ENCODE assay signal across 8 mouse cellular contexts in genomic region chr8:69936050-69936794, GRCm38 (mm10). TPM values are rescaled to one million over a fixed set of nuclear protein-coding genes. Genes with fewer than 3 reads are reported as not detected.
A peak's percentile ranks its signal among the peaks of the same experiment; 100 is the strongest.
DNase-seq lines count a peak whose midpoint lies in the region; ATAC-seq and TF ChIP-seq lines count a peak whose summit lies in the region.

No protein-coding gene starts in this region.

- peak; percentile 97 for DNase-seq in adipocyte (ENCODE audit: low spot score)
- peak; percentile 58 for DNase-seq in heart, adult 8-10 months (ENCODE audit: low spot score)
- peak; percentile 79 for DNase-seq in kidney, adult 9 months
- peak; percentile 67 for DNase-seq in lung, postnatal 14 days
- DNase-seq in telencephalon, adult 2 months (ENCODE audit: low read depth, low spot score): peak; percentile 58
- DNase-seq in layer of hippocampus, postnatal 14 days (ENCODE audit: low spot score in 2 of 2): no peak

- H3K36me3 ChIP-seq in C2C12 (ENCODE audit: control insufficient read depth, insufficient read depth): peaks cover 26% of the 10 kb centered on the region

- ATAC-seq in megakaryocyte progenitor cell, adult 5-6 weeks (replicated peaks; ENCODE audit: poor library complexity): no peak

- H3K4me3 ChIP-seq in C2C12 (ENCODE audit: insufficient read depth, poor library complexity, severe bottlenecking): no peak overlapping the region

- no peaks in the 10 kb centered on the region for H3K27me3 ChIP-seq in C2C12 (ENCODE audit: control insufficient read depth, insufficient read depth, insufficient read length)

- H3ac ChIP-seq in C2C12 (ENCODE audit: control insufficient read depth, insufficient read length, low read depth): no peak overlapping the region

- no peak for TF ChIP-seq CTCF in C2C12 (IDR thresholded peaks at IDR 0.05; ENCODE audit: control insufficient read depth, insufficient read depth, insufficient read length)

- H3K79me2 ChIP-seq in C2C12 (ENCODE audit: control insufficient read depth, insufficient read depth): peaks cover 97% of the 10 kb centered on the region

- H3K79me3 ChIP-seq in C2C12 (ENCODE audit: low read depth): peaks cover 59% of the 10 kb centered on the region

TF ChIP-seq in C2C12, 6 proteins besides CTCF, POLR2A, EP300 and RAD21:
- TF ChIP-seq CEBPB (IDR thresholded peaks at IDR 0.05; ENCODE audit: low read depth) (no peak), USF1 (IDR thresholded peaks at IDR 0.05; ENCODE audit: low read depth) (peak; percentile 72), MYOD1 (IDR thresholded peaks at IDR 0.05; ENCODE audit: control insufficient read depth, insufficient read length, low read depth) (no peak), FOSL1 (IDR thresholded peaks at IDR 0.05; ENCODE audit: insufficient read depth, low read length, poor library complexity, severe bottlenecking) (no peak), MAX (IDR thresholded peaks at IDR 0.05) (no peak), MYOG (IDR thresholded peaks at IDR 0.05; ENCODE audit: control insufficient read depth, extremely low read depth, insufficient read length) (no peak)

RNA-seq across cellular contexts. Expression of gene Yjefn3, which starts 33.7 kb away (rescaled TPM):
- 2.6 TPM for polyA plus RNA-seq in C2C12 (2012; fragmentation: generic; extraction: Trizol)
- total RNA-seq in heart, adult 8-10 months (2022): 10 to 100 TPM in 3 of 4 experiments, 1 to 10 TPM in 1; 9.5 to 16.7 (median 13.2) TPM
- total RNA-seq in megakaryocyte progenitor cell, adult 5-6 weeks (2015): not detected in 2 replicates
- 0.37 TPM in 1 of 2 replicates, not detected in the other for total RNA-seq in megakaryocyte progenitor cell, adult 5-6 weeks (2017)
- 10 to 100 TPM; 19.8 to 24.6 TPM for total RNA-seq in layer of hippocampus, postnatal 14 days (2021)

RNA-seq across cellular contexts. Expression of gene Ndufa13, which starts 33.9 kb away (rescaled TPM):
- 135 TPM for polyA plus RNA-seq in C2C12 (2012; fragmentation: generic; extraction: Trizol)
- total RNA-seq in heart, adult 8-10 months (2022): 100 to 1,000 TPM; 373 to 528 (median 455) TPM
- 48.2 and 51.8 TPM in 2 replicates for total RNA-seq in megakaryocyte progenitor cell, adult 5-6 weeks (2015)
- 99.5 and 114 TPM in 2 replicates for total RNA-seq in megakaryocyte progenitor cell, adult 5-6 weeks (2017)
- 100 to 1,000 TPM; 152 to 159 TPM for total RNA-seq in layer of hippocampus, postnatal 14 days (2021)

RNA-seq across cellular contexts. Expression of gene Tssk6, which starts 34.2 kb away (rescaled TPM):
- 0.57 TPM for polyA plus RNA-seq in C2C12 (2012; fragmentation: generic; extraction: Trizol)
- total RNA-seq in heart, adult 8-10 months (2022): under 1 TPM in 1 of 4 experiments, not detected in 3; 0.19 TPM
- 0.49 and 0.52 TPM in 2 replicates for total RNA-seq in megakaryocyte progenitor cell, adult 5-6 weeks (2015)
- total RNA-seq in megakaryocyte progenitor cell, adult 5-6 weeks (2017): 0.08 and 0.57 TPM in 2 replicates
- total RNA-seq in layer of hippocampus, postnatal 14 days (2021): under 1 TPM; 0.25 to 0.48 TPM

RNA-seq across cellular contexts. Expression of gene Cilp2, which starts 48.7 kb away (rescaled TPM):
- polyA plus RNA-seq in C2C12 (2012; fragmentation: generic; extraction: Trizol): 0.02 TPM
- total RNA-seq in heart, adult 8-10 months (2022): 1 to 10 TPM; 1.3 to 3.1 (median 2.4) TPM
- not detected in 2 replicates for total RNA-seq in megakaryocyte progenitor cell, adult 5-6 weeks (2015)
- not detected in 2 replicates for total RNA-seq in megakaryocyte progenitor cell, adult 5-6 weeks (2017)
- total RNA-seq in layer of hippocampus, postnatal 14 days (2021): 1 to 10 TPM; 1.6 to 2.4 TPM

RNA-seq across cellular contexts. Expression of gene Gatad2a, which starts 60.0 kb away (rescaled TPM):
- 59.3 TPM for polyA plus RNA-seq in C2C12 (2012; fragmentation: generic; extraction: Trizol)
- 10 to 100 TPM; 28.0 to 31.2 (median 30.0) TPM for total RNA-seq in heart, adult 8-10 months (2022)
- 71.4 and 75.1 TPM in 2 replicates for total RNA-seq in megakaryocyte progenitor cell, adult 5-6 weeks (2015)
- total RNA-seq in megakaryocyte progenitor cell, adult 5-6 weeks (2017): 54.0 and 68.3 TPM in 2 replicates
- 10 to 100 TPM; 30.7 to 38.7 TPM for total RNA-seq in layer of hippocampus, postnatal 14 days (2021)

Comparison
In these comparisons a context has a peak if more than half of its experiments do, and no peak if none do; other contexts are left out.
1. DNase-seq: peak in adipocyte (single experiment), heart, adult 8-10 months (single experiment), kidney, adult 9 months (single experiment), lung, postnatal 14 days (single experiment) and telencephalon, adult 2 months (single experiment); none in layer of hippocampus, postnatal 14 days (0 of 2).
2. RNA of gene Yjefn3, which starts 33.7 kb away (total RNA-seq): 19.8 to 24.6 TPM in layer of hippocampus, postnatal 14 days and 9.5 to 16.7 TPM in heart, adult 8-10 months; 0.37 TPM in megakaryocyte progenitor cell, adult 5-6 weeks; every median in the first group is over 4 times any median in the second.